Mouse (Mus musculus): ENCODE data around the gene Apbb2. TPM values are rescaled to one million over a fixed set of nuclear protein-coding genes. Genes with fewer than 3 reads are reported as not detected.

Apbb2 gene
- total and polyA plus RNA-seq, 3 experiments, result 26.7 to 40.0 (median 39.9) TPM

DNA sequence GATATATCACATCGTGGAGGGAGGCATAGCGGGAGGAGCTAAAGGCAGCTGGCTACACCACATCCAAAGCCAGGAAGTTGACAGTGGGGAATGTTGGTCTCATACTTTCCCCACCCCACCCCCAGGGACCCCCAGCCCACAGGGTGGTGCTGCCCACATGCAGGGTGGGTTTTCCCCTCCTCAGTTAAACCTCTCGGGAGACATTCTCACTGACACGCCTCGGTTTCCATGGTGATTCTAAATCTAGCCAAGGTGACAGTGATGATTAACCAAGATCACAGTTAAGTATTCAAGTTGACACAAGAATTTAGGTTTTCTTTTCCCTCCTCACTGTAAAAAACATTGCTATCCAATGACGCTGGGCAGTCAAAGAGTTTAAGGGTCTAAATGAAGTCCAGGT is 270.2 kb downstream of the Apbb2 start:
- Histone ChIP-seq H3K27ac (no peak overlapping the region), H3K79me2 (replicated peaks; ENCODE audit: control insufficient read depth, insufficient read depth, low read length) (peaks cover 1% of the 10 kb centered on the region; the same call in 1 of the 2 replicates), H3K4me1 (ENCODE audit: control insufficient read depth, insufficient read depth, low read length) (no peaks in the 10 kb centered on the region), H3K27me3 (ENCODE audit: control insufficient read depth, insufficient read depth, low read length) (no peaks in the 10 kb centered on the region), H3K36me3 (ENCODE audit: control insufficient read depth, insufficient read depth, low read length) (no peaks in the 10 kb centered on the region), H3K4me3 (no peak overlapping the region), H3K9ac (ENCODE audit: low read depth, low read length) (no peak overlapping the region)
- no peak for TF ChIP-seq EP300 (IDR thresholded peaks at IDR 0.05; ENCODE audit: insufficient read depth, low read depth, low read length)
- no peak for TF ChIP-seq CTCF (IDR thresholded peaks at IDR 0.05)
- no peak for TF ChIP-seq POLR2A (IDR thresholded peaks at IDR 0.05; ENCODE audit: insufficient read depth, low read depth, low read length)
- intact Hi-C loops (cut with DNase I), result no loop called here
- WGBS, result 81% methylated on average over 6 of the region's 6 CpGs
- no peak for DNase-seq

- no peak for DNase-seq
- no peaks in the 10 kb centered on the region for H3K36me3 ChIP-seq (ENCODE audit: control insufficient read depth, insufficient read depth, low read length)
- intact Hi-C loops (cut with DNase I), result no loop called here
- no peaks in the 10 kb centered on the region for H3K27me3 ChIP-seq (ENCODE audit: control insufficient read depth, insufficient read depth, low read length)
- 91% methylated on average over 6 of the region's 6 CpGs for WGBS
- H3K4me1 ChIP-seq (ENCODE audit: control insufficient read depth, insufficient read depth, low read length), result no peaks in the 10 kb centered on the region
- no peak overlapping the region for H3K27ac ChIP-seq
- TF ChIP-seq CTCF (IDR thresholded peaks at IDR 0.05) (no peak), POLR2A (IDR thresholded peaks at IDR 0.05; ENCODE audit: insufficient read depth, low read depth, low read length) (no peak), EP300 (IDR thresholded peaks at IDR 0.05; ENCODE audit: insufficient read depth, low read depth, low read length) (no peak)
- peaks cover 1% of the 10 kb centered on the region; the same call in 1 of the 2 replicates for H3K79me2 ChIP-seq (replicated peaks; ENCODE audit: control insufficient read depth, insufficient read depth, low read length)
- H3K4me3 ChIP-seq, result no peak overlapping the region
- H3K9ac ChIP-seq (ENCODE audit: low read depth, low read length), result no peak overlapping the region
Observed at GRCm38 (mm10) chr5:66346756-66347155, 271.8 kb downstream of the Apbb2 start.

- no peak overlapping the region for H3K27ac ChIP-seq
- WGBS, result 53% methylated on average over 3 of the region's 3 CpGs
- no peak for DNase-seq
- no peaks in the 10 kb centered on the region for H3K4me1 ChIP-seq (ENCODE audit: control insufficient read depth, insufficient read depth, low read length)
- H3K9ac ChIP-seq (ENCODE audit: low read depth, low read length), result no peak overlapping the region
- TF ChIP-seq EP300 (IDR thresholded peaks at IDR 0.05; ENCODE audit: insufficient read depth, low read depth, low read length) (no peak), CTCF (IDR thresholded peaks at IDR 0.05) (no peak), POLR2A (IDR thresholded peaks at IDR 0.05; ENCODE audit: insufficient read depth, low read depth, low read length) (no peak)
- H3K79me2 ChIP-seq (replicated peaks; ENCODE audit: control insufficient read depth, insufficient read depth, low read length), result 0 out of 2 replicates have a peak, but pooled peaks cover 4% of the 10 kb centered on the region
- no peaks in the 10 kb centered on the region for H3K27me3 ChIP-seq (ENCODE audit: control insufficient read depth, insufficient read depth, low read length)
- H3K4me3 ChIP-seq, result no peak overlapping the region
- intact Hi-C loops (cut with DNase I), result no loop called here
- no peaks in the 10 kb centered on the region for H3K36me3 ChIP-seq (ENCODE audit: control insufficient read depth, insufficient read depth, low read length)
Observed at GRCm38 (mm10) chr5:66345140-66345539, 273.4 kb downstream of the Apbb2 start.

- Histone ChIP-seq H3K79me2 (replicated peaks; ENCODE audit: control insufficient read depth, insufficient read depth, low read length) (0 out of 2 replicates have a peak, but pooled peaks cover 2% of the 10 kb centered on the region), H3K27me3 (ENCODE audit: control insufficient read depth, insufficient read depth, low read length) (no peaks in the 10 kb centered on the region), H3K36me3 (ENCODE audit: control insufficient read depth, insufficient read depth, low read length) (no peaks in the 10 kb centered on the region), H3K27ac (no peak overlapping the region), H3K4me3 (no peak overlapping the region), H3K4me1 (ENCODE audit: control insufficient read depth, insufficient read depth, low read length) (no peaks in the 10 kb centered on the region), H3K9ac (ENCODE audit: low read depth, low read length) (no peak overlapping the region)
- no peak for DNase-seq
- TF ChIP-seq EP300 (IDR thresholded peaks at IDR 0.05; ENCODE audit: insufficient read depth, low read depth, low read length) (no peak), CTCF (IDR thresholded peaks at IDR 0.05) (no peak), POLR2A (IDR thresholded peaks at IDR 0.05; ENCODE audit: insufficient read depth, low read depth, low read length) (no peak)
- 46% methylated on average over 2 of the region's 2 CpGs for WGBS
- intact Hi-C loops (cut with DNase I), result no loop called here
Observed at GRCm38 (mm10) chr5:66344182-66344581, 274.4 kb downstream of the Apbb2 start.

DNA sequence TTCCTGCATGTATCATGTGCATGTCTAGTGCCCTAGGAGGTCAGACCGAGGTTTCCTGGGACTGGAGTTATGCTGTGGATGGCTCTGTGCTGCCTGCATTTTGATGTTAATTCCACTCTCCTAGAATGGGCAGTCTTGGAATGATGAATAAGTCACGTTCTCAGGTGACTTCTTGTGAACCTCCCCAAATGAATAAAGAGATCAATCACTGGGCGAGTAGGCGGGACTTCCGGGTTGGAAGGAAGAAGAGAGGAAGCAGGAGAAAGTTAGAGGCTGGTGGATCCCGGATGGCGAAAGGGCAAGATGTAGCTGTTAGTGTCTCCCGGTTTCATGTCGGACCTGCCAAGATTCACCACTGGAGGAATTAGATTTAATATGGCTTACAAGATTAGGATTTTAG is 276.3 kb downstream of the Apbb2 start:
- no peak for TF ChIP-seq CTCF (IDR thresholded peaks at IDR 0.05)
- TF ChIP-seq POLR2A (IDR thresholded peaks at IDR 0.05; ENCODE audit: insufficient read depth, low read depth, low read length), result no peak
- no peak for TF ChIP-seq EP300 (IDR thresholded peaks at IDR 0.05; ENCODE audit: insufficient read depth, low read depth, low read length)
- Histone ChIP-seq H3K4me1 (ENCODE audit: control insufficient read depth, insufficient read depth, low read length) (peaks cover 4% of the 10 kb centered on the region), H3K9ac (ENCODE audit: low read depth, low read length) (no peak overlapping the region), H3K36me3 (ENCODE audit: control insufficient read depth, insufficient read depth, low read length) (no peaks in the 10 kb centered on the region), H3K4me3 (no peak overlapping the region), H3K79me2 (replicated peaks; ENCODE audit: control insufficient read depth, insufficient read depth, low read length) (0 out of 2 replicates have a peak, but pooled peaks cover 2% of the 10 kb centered on the region), H3K27ac (no peak overlapping the region), H3K27me3 (ENCODE audit: control insufficient read depth, insufficient read depth, low read length) (no peaks in the 10 kb centered on the region)
- intact Hi-C loops (cut with DNase I), result no loop called here
- WGBS, result 77% methylated on average over 9 of the region's 9 CpGs
- no peak for DNase-seq

DNA sequence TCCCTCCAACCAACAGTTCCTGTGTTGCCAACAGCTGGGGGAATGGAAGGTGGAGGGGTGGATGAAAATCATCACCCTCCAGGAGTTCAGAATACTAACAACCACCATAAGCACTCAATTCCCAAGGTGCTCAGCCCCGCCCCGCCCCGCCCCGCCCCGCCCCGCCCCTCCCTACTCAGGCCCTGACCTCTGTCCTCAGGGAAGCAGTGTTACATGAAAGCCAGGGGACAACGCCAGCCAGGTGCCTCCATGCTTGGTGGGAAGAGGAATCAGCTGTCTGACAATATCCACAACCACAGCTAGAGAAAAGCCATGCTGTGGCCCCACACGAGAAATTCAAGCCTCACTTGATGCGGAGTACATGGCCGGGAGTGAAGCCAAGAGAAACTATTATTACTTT is 276.7 kb downstream of the Apbb2 start:
- no peak overlapping the region for H3K27ac ChIP-seq
- no peak overlapping the region for H3K4me3 ChIP-seq
- intact Hi-C loops (cut with DNase I), result no loop called here
- TF ChIP-seq CTCF (IDR thresholded peaks at IDR 0.05), result no peak
- TF ChIP-seq POLR2A (IDR thresholded peaks at IDR 0.05; ENCODE audit: insufficient read depth, low read depth, low read length), result no peak
- TF ChIP-seq EP300 (IDR thresholded peaks at IDR 0.05; ENCODE audit: insufficient read depth, low read depth, low read length), result no peak
- DNase-seq, result no peak
- 78% methylated on average over 10 of the region's 10 CpGs for WGBS
- no peaks in the 10 kb centered on the region for H3K27me3 ChIP-seq (ENCODE audit: control insufficient read depth, insufficient read depth, low read length)
- H3K36me3 ChIP-seq (ENCODE audit: control insufficient read depth, insufficient read depth, low read length), result no peaks in the 10 kb centered on the region
- H3K9ac ChIP-seq (ENCODE audit: low read depth, low read length), result no peak overlapping the region
- 0 out of 2 replicates have a peak, but pooled peaks cover 2% of the 10 kb centered on the region for H3K79me2 ChIP-seq (replicated peaks; ENCODE audit: control insufficient read depth, insufficient read depth, low read length)
- H3K4me1 ChIP-seq (ENCODE audit: control insufficient read depth, insufficient read depth, low read length), result peaks cover 4% of the 10 kb centered on the region
